Mouse (Mus musculus): ENCODE results near the gene Hspe1. TPM values are rescaled to one million over a fixed set of nuclear protein-coding genes. Genes with fewer than 3 reads are reported as not detected.

Gene Hspe1
- total and polyA plus RNA-seq, 3 experiments: 479 to 915 (median 667) TPM

- TF ChIP-seq CTCF (conservative IDR thresholded peaks at IDR 0.05 in 1 of 2, IDR thresholded peaks at IDR 0.05 in 1 of 2; ENCODE audit: low read depth in 2 of 2, low read length in 2 of 2): no peak
- peak; percentile 38 for TF ChIP-seq POLR2A (IDR thresholded peaks at IDR 0.05; ENCODE audit: low read depth, low read length)
- peak; percentile 91; the same call in 1 of the 2 replicates for TF ChIP-seq POLR2AphosphoS2 (IDR thresholded peaks at IDR 0.05; ENCODE audit: low read depth, low read length)
- no peak for TF ChIP-seq HCFC1 (IDR thresholded peaks at IDR 0.05; ENCODE audit: low read depth, low read length)
- peak; percentile 45; the same call in 1 of the 2 replicates for TF ChIP-seq ZMIZ1 (IDR thresholded peaks at IDR 0.05; ENCODE audit: low read depth, low read length)
- TF ChIP-seq USF1 (IDR thresholded peaks at IDR 0.05; ENCODE audit: low read depth, low read length): no peak
- TF ChIP-seq CHD2 (IDR thresholded peaks at IDR 0.05; ENCODE audit: low read length): peak; percentile 28; the same call in 1 of the 2 replicates
- DNase-seq (ENCODE audit: extremely low read depth): no peak
- H3K4me2 ChIP-seq (ENCODE audit: insufficient read depth, low read depth, poor library complexity, severe bottlenecking): no peak overlapping the region
These were observed 10.9 kb upstream of the Hspe1 start for GRCm38 (mm10) chr1:55076849-55077516.

GRCm38 (mm10) chr1:55079677-55080076 lies 8.3 kb upstream of the Hspe1 start:
- dilution Hi-C loops (cut with MboI; ENCODE audit: extremely low pct_ligation_motif_present, extremely low pct_unique_long_range_greater_than_20kb, low sequenced_read_pairs) (no loop called here), in situ Hi-C loops (cut with MboI; ENCODE audit: low pct_ligation_motif_present, low pct_unique_long_range_greater_than_20kb, low sequenced_read_pairs) (no loop called here)
- no peak overlapping the region for H3K4me3 ChIP-seq (replicated peaks in 1 of 3; ENCODE audit: low read depth in 2 of 3, low read length in 2 of 3, poor library complexity in 1 of 3)
- peaks cover 33% of the 10 kb centered on the region for H3K79me2 ChIP-seq (replicated peaks; ENCODE audit: control insufficient read depth, extremely low read depth, insufficient read depth, poor library complexity, severe bottlenecking)
- H3K27ac ChIP-seq (ENCODE audit: insufficient read depth, low read depth): no peak overlapping the region
- DNase-seq (ENCODE audit: extremely low read depth): no peak
- no peak overlapping the region for H3K4me2 ChIP-seq (ENCODE audit: insufficient read depth, low read depth, poor library complexity, severe bottlenecking)
- peaks cover 54 to 77% of the 10 kb centered on the region in 2 experiments for H3K36me3 ChIP-seq (replicated peaks in 1 of 2; ENCODE audit: control insufficient read depth in 1 of 2, insufficient read depth in 1 of 2, low read length in 1 of 2)
- peaks cover 4 to 35% of the 10 kb centered on the region in 2 experiments; a peak in 3 of 4 replicates for H3K4me1 ChIP-seq (ENCODE audit: control insufficient read depth in 1 of 2, insufficient read depth in 2 of 2)
- TF ChIP-seq RCOR1 (conservative IDR thresholded peaks at IDR 0.05; ENCODE audit: low read depth, low read length): no peak
- no peak for TF ChIP-seq IRF4 (IDR thresholded peaks at IDR 0.05; ENCODE audit: low read depth, low read length)
- H3K9ac ChIP-seq (ENCODE audit: insufficient read depth, low read depth): no peak overlapping the region
- H3K9me3 ChIP-seq (replicated peaks; ENCODE audit: low read length): peaks cover 4% of the 10 kb centered on the region
- no peaks in the 10 kb centered on the region for H3K27me3 ChIP-seq (replicated peaks)

More at GRCm38 (mm10) chr1:55076849-55077516, 10.9 kb upstream of the Hspe1 start:
- Histone ChIP-seq H3K27ac (ENCODE audit: insufficient read depth, low read depth) (no peak overlapping the region), H3K27me3 (replicated peaks) (no peaks in the 10 kb centered on the region), H3K4me1 (ENCODE audit: control insufficient read depth in 1 of 2, insufficient read depth in 2 of 2) (peaks cover 0 to 11% of the 10 kb centered on the region in 2 experiments; a peak in 1 of 4 replicates), H3K4me3 (replicated peaks in 1 of 3; ENCODE audit: low read depth in 2 of 3, low read length in 2 of 3, poor library complexity in 1 of 3) (no peak overlapping the region), H3K9me3 (replicated peaks; ENCODE audit: low read length) (no peaks in the 10 kb centered on the region), H3K79me2 (replicated peaks; ENCODE audit: control insufficient read depth, extremely low read depth, insufficient read depth, poor library complexity, severe bottlenecking) (peaks cover 8% of the 10 kb centered on the region; the same call in 1 of the 2 replicates), H3K36me3 (replicated peaks in 1 of 2; ENCODE audit: control insufficient read depth in 1 of 2, insufficient read depth in 1 of 2, low read length in 1 of 2) (peaks cover 32 to 58% of the 10 kb centered on the region in 2 experiments), H3K9ac (ENCODE audit: insufficient read depth, low read depth) (no peak overlapping the region)
- in situ Hi-C loops (cut with MboI; ENCODE audit: low pct_ligation_motif_present, low pct_unique_long_range_greater_than_20kb, low sequenced_read_pairs): no loop called here
- dilution Hi-C loops (cut with MboI; ENCODE audit: extremely low pct_ligation_motif_present, extremely low pct_unique_long_range_greater_than_20kb, low sequenced_read_pairs): no loop called here

- in situ Hi-C loops (cut with MboI; ENCODE audit: low pct_ligation_motif_present, low pct_unique_long_range_greater_than_20kb, low sequenced_read_pairs) (no loop called here), dilution Hi-C loops (cut with MboI; ENCODE audit: extremely low pct_ligation_motif_present, extremely low pct_unique_long_range_greater_than_20kb, low sequenced_read_pairs) (no loop called here)
- peak; percentile 65 for DNase-seq (ENCODE audit: extremely low read depth)
- H3K79me2 ChIP-seq (replicated peaks; ENCODE audit: control insufficient read depth, extremely low read depth, insufficient read depth, poor library complexity, severe bottlenecking): peaks cover 56% of the 10 kb centered on the region
- H3K9me3 ChIP-seq (replicated peaks; ENCODE audit: low read length): peaks cover 4% of the 10 kb centered on the region
- H3K27me3 ChIP-seq (replicated peaks): no peaks in the 10 kb centered on the region
- peaks cover 57 to 74% of the 10 kb centered on the region in 2 experiments for H3K36me3 ChIP-seq (replicated peaks in 1 of 2; ENCODE audit: control insufficient read depth in 1 of 2, insufficient read depth in 1 of 2, low read length in 1 of 2)
- TF ChIP-seq NELFE (IDR thresholded peaks at IDR 0.05; ENCODE audit: low read depth, low read length) (no peak), ZMIZ1 (IDR thresholded peaks at IDR 0.05; ENCODE audit: low read depth, low read length) (no peak), ZKSCAN1 (IDR thresholded peaks at IDR 0.05; ENCODE audit: borderline replicate concordance, low read depth, low read length) (no peak), ZNF384 (IDR thresholded peaks at IDR 0.05; ENCODE audit: low read depth, low read length) (no peak), TCF12 (IDR thresholded peaks at IDR 0.05; ENCODE audit: low read depth, low read length) (no peak), USF1 (IDR thresholded peaks at IDR 0.05; ENCODE audit: low read depth, low read length) (no peak), NRF1 (IDR thresholded peaks at IDR 0.05; ENCODE audit: low read depth, low read length) (no peak), CTCF (conservative IDR thresholded peaks at IDR 0.05 in 1 of 2, IDR thresholded peaks at IDR 0.05 in 1 of 2; ENCODE audit: low read depth in 2 of 2, low read length in 2 of 2) (peak in 1 of 2 experiments; percentile 49; a peak in 3 of 4 replicates), SMC3 (IDR thresholded peaks at IDR 0.05; ENCODE audit: low read depth, low read length) (no peak; the same call in 1 of the 2 replicates), RAD21 (IDR thresholded peaks at IDR 0.05; ENCODE audit: low read depth, low read length) (peak; percentile 14), EP300 (IDR thresholded peaks at IDR 0.05; ENCODE audit: low read length) (no peak), POLR2AphosphoS2 (IDR thresholded peaks at IDR 0.05; ENCODE audit: low read depth, low read length) (no peak), MAFK (IDR thresholded peaks at IDR 0.05; ENCODE audit: insufficient replicate concordance, low read length) (no peak), JUN (IDR thresholded peaks at IDR 0.05; ENCODE audit: insufficient read depth, low read depth, low read length) (no peak), MEF2A (IDR thresholded peaks at IDR 0.05; ENCODE audit: borderline replicate concordance, low read depth, low read length) (no peak), ZC3H11A (IDR thresholded peaks at IDR 0.05; ENCODE audit: low read depth, low read length) (no peak)
- H3K4me2 ChIP-seq (ENCODE audit: insufficient read depth, low read depth, poor library complexity, severe bottlenecking): no peak overlapping the region
- no peak overlapping the region for H3K9ac ChIP-seq (ENCODE audit: insufficient read depth, low read depth)
- no peak overlapping the region for H3K27ac ChIP-seq (ENCODE audit: insufficient read depth, low read depth)
- peaks cover 4 to 44% of the 10 kb centered on the region in 2 experiments; a peak in 3 of 4 replicates for H3K4me1 ChIP-seq (ENCODE audit: control insufficient read depth in 1 of 2, insufficient read depth in 2 of 2)
- H3K4me3 ChIP-seq (replicated peaks in 1 of 3; ENCODE audit: low read depth in 2 of 3, low read length in 2 of 3, poor library complexity in 1 of 3): no peak overlapping the region
These were observed 5.8 kb upstream of the Hspe1 start for GRCm38 (mm10) chr1:55082106-55082505.
